Mouse (Mus musculus) small intestine, adult 2 months (tissue): ENCODE results near the gene D2hgdh.
"Not testable (repeated sequence)": the region's sequence is repeated elsewhere in the genome, so short reads cannot be mapped to it uniquely, and the experiment has no call there.

Experiments used
- CTCF ChIP-seq: fragments of 200-500 bp; IDR thresholded peaks from 2 replicates; pipeline ENCODE4 v1.5.1; 2012; ENCODE audit warnings: low read depth, mild to moderate bottlenecking, control low read depth, inconsistent platforms, low read length, moderate library complexity, mixed read lengths; ENCODE audit not compliant: insufficient replicate concordance, insufficient read length; ENCODE audit errors: extremely low read depth
- POLR2A ChIP-seq: fragments of 200-500 bp; IDR thresholded peaks from 2 replicates; pipeline ENCODE4 v1.6.1; 2012; ENCODE audit warnings: low read depth, mild to moderate bottlenecking, control low read depth, inconsistent platforms, low read length, moderate library complexity

DNA sequence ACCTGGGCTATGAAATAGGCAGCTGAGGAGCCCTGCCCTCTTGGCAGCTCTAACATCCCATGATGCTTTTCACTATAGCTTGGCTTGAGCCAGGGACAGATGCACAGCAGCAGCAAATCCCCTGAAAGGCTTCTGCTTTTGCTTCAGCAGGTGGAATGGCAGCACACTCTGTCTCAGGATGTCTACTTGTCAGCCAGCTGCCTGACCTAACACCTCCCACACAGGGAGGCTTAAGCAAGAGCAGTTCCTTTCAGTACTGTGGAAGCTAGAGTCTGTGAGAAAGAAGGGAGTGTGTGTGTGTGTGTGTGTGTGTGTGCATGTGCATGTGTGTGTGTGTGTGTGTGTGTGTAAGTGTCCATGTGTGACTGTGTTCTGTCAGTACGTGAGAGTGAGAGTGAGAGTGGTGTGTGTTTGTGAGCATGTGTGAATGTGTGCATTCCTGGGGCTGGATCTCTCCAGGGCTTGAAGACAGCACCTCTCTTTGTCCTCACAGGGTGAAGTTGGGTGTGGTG, 46.9 kb downstream of the D2hgdh start:
- not testable (repeated sequence) for TF ChIP-seq CTCF, POLR2A
